Mouse (Mus musculus) left cerebral cortex, adult 2 months (tissue): ENCODE measurements around the gene 4933406M09Rik. TPM values are rescaled to one million over a fixed set of nuclear protein-coding genes. Genes with fewer than 3 reads are reported as not detected.

ENCODE experiments used
- DNase-seq, 2 experiments: peaks; one replicate each; pipeline ENCODE4 v3.0.0; 2021 to 2022; ENCODE audit warnings: low spot score in 2 of 2, mixed read lengths in 1 of 2; ENCODE audit errors: extremely low spot score in 1 of 2
- H3K27ac ChIP-seq: fragments of 200-600 bp; 2 replicates; pipeline ENCODE4 v1.8.1; 2022
- H3K4me3 ChIP-seq: fragments of 200-600 bp; 2 replicates; pipeline ENCODE4 v1.8.1; 2022
- CTCF ChIP-seq: fragments of 200-600 bp; IDR thresholded peaks from 2 replicates; pipeline ENCODE4 v1.8.1; 2022; ENCODE audit warnings: antibody characterized with exemption, mild to moderate bottlenecking, moderate library complexity
- intact Hi-C: fragments of 180-260 bp; cut with DNase I; formaldehyde crosslinking; loops from one replicate; pipeline ENCODE4 v1.15.1; 2025
- long read RNA-seq, 2 experiments: library from polyadenylated mRNA; stranded (forward); transcript quantifications; one replicate each; pipeline ENCODE4 v2.0.0; 2021; ENCODE audit warnings: borderline mapping rate in 2 of 2
- total RNA-seq, 2 experiments: library from RNA; stranded (reverse); gene quantifications; 2 replicates each; pipeline ENCODE4 v1.2.3; 2021

Gene 4933406M09Rik
- total RNA-seq = not detected
- long read RNA-seq, experiment 1 = 0 reads
- long read RNA-seq, experiment 2 = 0 reads

GRCm38 (mm10) chr1:134385666-134386065 is at the start of gene 4933406M09Rik:
TSS of gene 4933406M09Rik (plus strand) at chr1:134385940.
- no peak for DNase-seq
- Histone ChIP-seq H3K27ac (no peak within 1 kb of the TSS), H3K4me3 (no peak within 1 kb of the TSS)
- no peak for TF ChIP-seq CTCF
- intact Hi-C loops = no loop called here

- no peak overlapping the region for H3K4me3 ChIP-seq
- intact Hi-C loops = loop anchor here (10.0 kb wide), 2 partner anchors 282 to 422 kb away; no protein-coding TSS in a partner anchor
- DNase-seq = no peak
- TF ChIP-seq CTCF = no peak
- no peak overlapping the region for H3K27ac ChIP-seq
Measured at GRCm38 (mm10) chr1:134336958-134337710, 48.6 kb upstream of the 4933406M09Rik start.

- Histone ChIP-seq H3K4me3 (no peak overlapping the region), H3K27ac (no peak overlapping the region)
- intact Hi-C loops = loop anchor here (10.0 kb wide), 2 partner anchors 284 to 424 kb away; no protein-coding TSS in a partner anchor
- no peak for DNase-seq
- no peak for TF ChIP-seq CTCF
Measured at GRCm38 (mm10) chr1:134339162-134339561, 46.6 kb upstream of the 4933406M09Rik start.

- DNase-seq = no peak
- Histone ChIP-seq H3K4me3 (no peak overlapping the region), H3K27ac (no peak overlapping the region)
- TF ChIP-seq CTCF = peak; percentile 12
- intact Hi-C loops = loop anchor here (10.0 kb wide), 2 partner anchors 285 to 425 kb away; no protein-coding TSS in a partner anchor
Measured at GRCm38 (mm10) chr1:134339757-134340619, 45.8 kb upstream of the 4933406M09Rik start.

- TF ChIP-seq CTCF = no peak
- no peak for DNase-seq
- no peak overlapping the region for H3K4me3 ChIP-seq
- no peak overlapping the region for H3K27ac ChIP-seq
- intact Hi-C loops = no loop called here
Measured at GRCm38 (mm10) chr1:134341641-134342277, 44.0 kb upstream of the 4933406M09Rik start.

- no peak for TF ChIP-seq CTCF
- intact Hi-C loops = no loop called here
- Histone ChIP-seq H3K27ac (no peak overlapping the region), H3K4me3 (no peak overlapping the region; the same call in 1 of the 2 replicates)
- peak in 1 of 2 experiments; percentile 6 for DNase-seq
Measured at GRCm38 (mm10) chr1:134342278-134342664, 43.5 kb upstream of the 4933406M09Rik start.

GRCm38 (mm10) chr1:134342781-134343310 is 42.9 kb upstream of the 4933406M09Rik start:
- peak in 1 of 2 experiments; percentile 11 for DNase-seq
- TF ChIP-seq CTCF = no peak
- H3K4me3 ChIP-seq = peak overlapping the region; percentile 65
- H3K27ac ChIP-seq = no peak overlapping the region
- intact Hi-C loops = no loop called here

GRCm38 (mm10) chr1:134343567-134343966 is 42.2 kb upstream of the 4933406M09Rik start:
- no peak overlapping the region; the same call in 1 of the 2 replicates for H3K27ac ChIP-seq
- TF ChIP-seq CTCF = no peak
- H3K4me3 ChIP-seq = peak overlapping the region; percentile 65
- peak in 1 of 2 experiments; percentile 11 for DNase-seq
- intact Hi-C loops = no loop called here

GRCm38 (mm10) chr1:134344005-134344950 is 41.5 kb upstream of the 4933406M09Rik start:
- intact Hi-C loops = no loop called here
- TF ChIP-seq CTCF = no peak

GRCm38 (mm10) chr1:134345075-134345474 is 40.7 kb upstream of the 4933406M09Rik start:
- DNase-seq = peak in 1 of 2 experiments; percentile 8
- Histone ChIP-seq H3K4me3 (peak overlapping the region; percentile 65; the same call in 1 of the 2 replicates), H3K27ac (peak overlapping the region; percentile 63; the same call in 1 of the 2 replicates)
- no peak for TF ChIP-seq CTCF
- intact Hi-C loops = no loop called here

More at GRCm38 (mm10) chr1:134344005-134344950, 41.5 kb upstream of the 4933406M09Rik start:
- DNase-seq = peak; percentile 79 to 85
- Histone ChIP-seq H3K4me3 (peak overlapping the region; percentile 65), H3K27ac (peak overlapping the region; percentile 76)
